Mouse (Mus musculus) heart, adult 2 months (tissue): ENCODE measurements at regions not wholly inside any gene's neighbourhood (a gene's known extent, or its start where the extent isn't known, plus 50 kb on each side); places are given as distances from the start of the nearest gene placed in this dataset.

Experiments
- CTCF ChIP-seq: fragments of 200-600 bp; IDR thresholded peaks from 2 replicates; pipeline ENCODE4 v1.8.1; 2022; ENCODE audit warnings: antibody characterized with exemption, mild to moderate bottlenecking, moderate library complexity
- EP300 ChIP-seq: fragments of 200-500 bp; IDR thresholded peaks from 2 replicates; pipeline ENCODE4 v1.6.1; 2011; ENCODE audit warnings: low read depth, low read length, control low read depth; ENCODE audit not compliant: insufficient read depth
- POLR2A ChIP-seq: fragments of 200-500 bp; IDR thresholded peaks from 2 replicates; pipeline ENCODE4 v1.6.1; 2011; ENCODE audit warnings: mild to moderate bottlenecking, low read depth, low read length, control low read depth; ENCODE audit not compliant: insufficient read depth

DNA sequence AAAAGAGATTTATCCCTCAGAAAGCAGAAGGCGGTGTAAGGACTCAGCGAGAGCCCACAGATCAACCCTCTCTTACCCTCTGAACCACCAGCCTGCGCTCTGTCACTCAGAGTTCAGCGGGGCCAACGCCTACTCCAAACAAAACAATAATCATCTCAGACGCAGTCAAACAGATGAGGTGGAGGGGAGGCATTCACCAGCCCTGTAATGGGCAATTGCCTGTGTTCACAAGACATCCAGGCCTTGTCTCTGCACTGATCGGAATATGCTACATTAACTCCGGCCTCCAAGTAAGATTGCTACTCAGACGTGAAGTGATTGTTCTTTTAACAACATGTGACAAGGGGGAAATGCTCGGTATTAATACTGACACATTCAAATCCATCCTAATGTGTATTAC, 353.1 kb upstream of the Castor2 start:
- TF ChIP-seq CTCF (no peak), POLR2A (no peak), EP300 (no peak)
